Mouse (Mus musculus) kidney, embryonic 16.5 days (tissue): ENCODE measurements around the gene S100a5. TPM values are rescaled to one million over a fixed set of nuclear protein-coding genes. Genes with fewer than 3 reads are reported as not detected.

ENCODE experiments used
- ATAC-seq: fragments of 200-750 bp; cut with Nextera tagmentation; 2 replicates; pipeline ENCODE4 v1.8.0; 2017; ENCODE audit warnings: moderate TSS enrichment; ENCODE audit not compliant: low FRiP score, low TSS enrichment
- H3K27ac ChIP-seq: fragments of 300-500 bp; sonication (generic); 2 replicates; pipeline ENCODE4 v1.5.1; 2014; ENCODE audit warnings: low read length
- H3K27me3 ChIP-seq: fragments of 300-500 bp; sonication (generic); 2 replicates; pipeline ENCODE4 v1.6.1; 2014; ENCODE audit warnings: low read length, control low read depth, mixed read lengths; ENCODE audit not compliant: insufficient read depth
- H3K36me3 ChIP-seq: fragments of 300-500 bp; sonication (generic); 2 replicates; pipeline ENCODE4 v1.6.1; 2014; ENCODE audit warnings: low read length, control low read depth, mixed read lengths; ENCODE audit not compliant: insufficient read depth
- H3K4me1 ChIP-seq: fragments of 300-500 bp; sonication (generic); 2 replicates; pipeline ENCODE4 v1.6.1; 2014; ENCODE audit warnings: low read length, control low read depth, mixed read lengths; ENCODE audit not compliant: insufficient read depth
- H3K4me2 ChIP-seq: fragments of 300-500 bp; sonication (generic); replicated peaks from 2 replicates; pipeline ENCODE4 v1.6.1; 2014; ENCODE audit warnings: low read depth, low read length
- H3K4me3 ChIP-seq: fragments of 300-500 bp; sonication (generic); 2 replicates; pipeline ENCODE4 v1.5.1; 2014; ENCODE audit warnings: mild to moderate bottlenecking, low read length
- H3K9ac ChIP-seq: fragments of 300-500 bp; sonication (generic); replicated peaks from 2 replicates; pipeline ENCODE4 v1.6.1; 2014; ENCODE audit warnings: low read length
- H3K9me3 ChIP-seq: fragments of 300-500 bp; sonication (generic); 2 replicates; pipeline ENCODE4 v1.6.1; 2016; ENCODE audit warnings: low read length, control low read depth
- WGBS: fragments of 180-500 bp; shearing (Covaris S2); extraction: QIAGEN DNeasy Blood & Tissue Kit; methylation state at CpG from one replicate; pipeline ENCODE4 v1.1.7; 2014; 5-methylcytosine and 5-hydroxymethylcytosine counted together
- polyA plus RNA-seq: library from polyadenylated mRNA; unstranded; fragments of >200 nt; fragmentation: Nextera tagmentation; extraction: Ambion mirVana; gene quantifications from 2 replicates; pipeline ENCODE4 v1.2.1, GENCODE M21; 2015

The S100a5 gene
- polyA plus RNA-seq, 1 experiment from 2014 or later, result 0.45 TPM

DNA sequence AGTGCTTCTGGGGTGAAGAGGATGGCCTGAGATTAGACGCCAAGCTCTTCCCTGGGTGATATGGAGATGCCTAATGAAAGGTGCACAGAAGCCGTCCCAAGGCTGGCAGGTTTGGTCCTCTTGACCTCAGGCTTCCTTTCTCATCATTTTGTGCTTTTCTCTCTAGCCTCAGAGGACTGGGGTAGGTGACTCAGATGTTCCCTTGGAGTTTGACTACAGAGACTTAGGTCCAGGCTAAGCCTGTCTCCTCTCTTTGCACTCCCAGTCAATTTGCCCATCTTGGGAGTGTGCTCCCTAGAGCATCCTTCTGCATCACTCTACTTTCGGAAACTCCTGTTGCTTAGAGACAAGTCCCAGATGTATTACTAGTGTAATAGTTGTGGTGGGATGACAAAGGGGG is 962 bp upstream of the S100a5 start:
- ATAC-seq, result no peak
- H3K9me3 ChIP-seq, result no peaks in the 10 kb centered on the region
- H3K27ac ChIP-seq, result no peak overlapping the region
- H3K4me1 ChIP-seq, result peaks cover 20% of the 10 kb centered on the region
- H3K9ac ChIP-seq, result no peak overlapping the region
- H3K27me3 ChIP-seq, result no peaks in the 10 kb centered on the region
- no peak overlapping the region for H3K4me3 ChIP-seq
- no peaks in the 10 kb centered on the region for H3K36me3 ChIP-seq
- WGBS, result 83% methylated on average over 3 of the region's 3 CpGs
- H3K4me2 ChIP-seq, result no peak overlapping the region

GRCm38 (mm10) chr3:90609102-90609501 is 779 bp downstream of the S100a5 start:
- Histone ChIP-seq H3K27me3 (no peaks in the 10 kb centered on the region), H3K9ac (no peak overlapping the region), H3K4me3 (no peak overlapping the region), H3K9me3 (no peaks in the 10 kb centered on the region), H3K27ac (no peak overlapping the region), H3K4me2 (no peak overlapping the region), H3K4me1 (peaks cover 27% of the 10 kb centered on the region), H3K36me3 (no peaks in the 10 kb centered on the region)
- no peak for ATAC-seq

GRCm38 (mm10) chr3:90611494-90611893 is 3.2 kb downstream of the S100a5 start:
- no peaks in the 10 kb centered on the region for H3K27me3 ChIP-seq
- no peak overlapping the region for H3K4me2 ChIP-seq
- no peak overlapping the region for H3K4me3 ChIP-seq
- no peaks in the 10 kb centered on the region for H3K36me3 ChIP-seq
- 83% methylated on average over 3 of the region's 3 CpGs for WGBS
- H3K4me1 ChIP-seq, result peaks cover 13% of the 10 kb centered on the region
- no peak overlapping the region for H3K27ac ChIP-seq
- H3K9me3 ChIP-seq, result no peaks in the 10 kb centered on the region
- no peak for ATAC-seq
- H3K9ac ChIP-seq, result no peak overlapping the region

DNA sequence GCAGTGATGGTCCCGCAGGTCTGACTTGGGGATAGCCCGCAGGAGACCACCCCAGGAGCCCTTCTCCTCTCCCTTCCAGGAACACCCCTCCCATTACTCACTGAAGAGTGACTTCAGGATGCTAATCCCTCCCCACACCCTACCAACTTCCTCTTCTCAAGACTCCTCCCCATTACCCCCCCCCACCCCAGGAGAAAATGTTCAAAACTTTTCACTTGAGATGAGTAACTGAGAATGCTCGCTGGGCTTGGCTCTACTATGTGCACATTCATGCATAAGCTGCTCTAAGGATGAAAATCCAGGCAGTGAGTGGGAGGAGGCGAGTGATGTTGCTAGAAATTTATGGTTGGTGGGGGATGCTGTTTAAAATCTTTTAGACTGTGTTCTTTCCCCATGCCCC is 3.7 kb downstream of the S100a5 start:
- WGBS, result 53% methylated on average over 4 of the region's 4 CpGs
- ATAC-seq, result no peak

DNA sequence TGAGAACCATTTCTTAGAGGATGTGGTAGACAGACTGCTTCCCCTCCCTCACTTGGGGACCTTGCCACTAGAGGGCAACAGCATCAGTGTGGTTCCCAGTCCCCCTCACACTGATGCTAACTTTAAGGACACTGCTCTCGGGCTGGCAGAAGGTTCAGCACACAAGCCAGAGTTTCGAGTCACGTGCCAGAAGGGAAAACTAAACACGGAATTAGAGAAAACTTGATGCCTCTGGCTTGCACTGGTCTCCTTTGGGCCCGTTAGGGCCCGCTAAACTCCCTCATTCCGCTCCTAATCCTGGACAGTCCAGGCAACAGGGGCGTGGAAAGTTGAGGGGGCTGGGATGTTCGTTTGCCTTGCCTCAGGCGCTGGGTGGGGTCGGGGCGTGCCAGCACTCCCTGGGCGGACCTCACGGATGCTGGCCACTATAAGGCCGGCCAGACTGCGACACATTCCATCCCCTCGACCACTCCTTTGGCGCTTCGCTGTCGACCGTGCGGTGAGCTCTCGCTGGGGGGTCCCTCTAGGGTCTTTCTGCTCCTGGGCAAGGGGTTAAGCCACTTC is 4.5 kb downstream of the S100a5 start, which contains the start of gene S100a6:
Gene S100a6, plus strand, starts transcription at position 155 of the 564 bp plus-strand sequence.
- no peak within 1 kb of the TSS for H3K27ac ChIP-seq
- WGBS, result 0% methylated on average over 23 of the region's 23 CpGs
- peak within 1 kb of the TSS; percentile 48 for H3K4me3 ChIP-seq
- H3K36me3 ChIP-seq, result no peaks in the 10 kb centered on the region
- peak; percentile 80 for ATAC-seq
- no peaks in the 10 kb centered on the region for H3K27me3 ChIP-seq
- H3K4me2 ChIP-seq, result peak within 1 kb of the TSS; percentile 69
- peak within 1 kb of the TSS; percentile 64 for H3K9ac ChIP-seq
- H3K4me1 ChIP-seq, result peaks cover 13% of the 10 kb centered on the region
- H3K9me3 ChIP-seq, result peaks cover 6% of the 10 kb centered on the region; the same call in 1 of the 2 replicates

More for the DNA sequence above, 3.7 kb downstream of the S100a5 start:
- H3K4me2 ChIP-seq, result no peak overlapping the region
- no peaks in the 10 kb centered on the region for H3K27me3 ChIP-seq
- H3K36me3 ChIP-seq, result no peaks in the 10 kb centered on the region
- H3K4me3 ChIP-seq, result no peak overlapping the region
- H3K27ac ChIP-seq, result no peak overlapping the region
- peaks cover 13% of the 10 kb centered on the region for H3K4me1 ChIP-seq
- H3K9ac ChIP-seq, result no peak overlapping the region
- H3K9me3 ChIP-seq, result no peaks in the 10 kb centered on the region

DNA sequence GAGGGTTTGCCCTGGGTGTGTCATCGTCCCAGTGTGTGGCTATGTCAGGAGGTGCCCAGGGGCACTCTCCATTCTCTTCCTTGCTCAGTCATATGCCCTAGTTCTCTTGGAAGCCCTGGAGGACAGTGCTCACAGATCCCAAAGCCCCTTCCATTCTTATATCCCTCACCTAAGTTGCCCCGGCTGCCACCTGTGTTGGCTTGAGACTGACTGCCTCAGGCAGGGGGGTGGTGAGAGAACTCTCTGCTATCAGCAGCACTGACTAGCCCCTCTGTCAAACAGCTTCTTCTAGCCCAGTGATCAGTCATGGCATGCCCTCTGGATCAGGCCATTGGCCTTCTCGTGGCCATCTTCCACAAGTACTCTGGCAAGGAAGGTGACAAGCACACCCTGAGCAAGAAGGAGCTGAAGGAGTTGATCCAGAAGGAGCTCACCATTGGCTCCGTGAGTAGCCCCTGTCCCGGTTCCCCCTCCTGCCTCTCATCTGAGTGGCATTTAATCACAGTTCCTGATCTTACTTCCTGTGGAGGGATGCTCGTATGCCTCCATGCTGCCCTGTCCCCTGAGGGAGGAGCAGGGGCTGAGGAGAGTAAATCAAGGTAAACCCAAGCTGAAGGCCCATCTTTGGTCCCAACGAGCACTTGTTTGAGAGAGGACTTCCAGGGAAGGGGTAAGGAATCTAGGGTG is 5.3 kb downstream of the S100a5 start:
- Histone ChIP-seq H3K4me2 (peak overlapping the region; percentile 69), H3K4me3 (peak overlapping the region; percentile 48), H3K9ac (peak overlapping the region; percentile 64; the same call in 1 of the 2 replicates), H3K27me3 (no peaks in the 10 kb centered on the region), H3K27ac (no peak overlapping the region), H3K9me3 (peaks cover 6% of the 10 kb centered on the region; the same call in 1 of the 2 replicates), H3K36me3 (no peaks in the 10 kb centered on the region), H3K4me1 (peaks cover 13% of the 10 kb centered on the region)
- 52% methylated on average over 7 of the region's 7 CpGs for WGBS
- peak; percentile 5; the same call in 1 of the 2 replicates for ATAC-seq

GRCm38 (mm10) chr3:90614148-90614530 is 5.8 kb downstream of the S100a5 start:
- H3K9ac ChIP-seq, result no peak overlapping the region
- peak overlapping the region; percentile 69 for H3K4me2 ChIP-seq
- ATAC-seq, result no peak
- H3K4me3 ChIP-seq, result no peak overlapping the region
- 69% methylated on average over 6 of the region's 6 CpGs for WGBS
- no peak overlapping the region for H3K27ac ChIP-seq
- H3K27me3 ChIP-seq, result no peaks in the 10 kb centered on the region
- no peaks in the 10 kb centered on the region for H3K36me3 ChIP-seq
- H3K9me3 ChIP-seq, result peaks cover 6% of the 10 kb centered on the region; the same call in 1 of the 2 replicates
- H3K4me1 ChIP-seq, result peaks cover 13% of the 10 kb centered on the region

GRCm38 (mm10) chr3:90614611-90615251 is 6.4 kb downstream of the S100a5 start:
- peaks cover 13% of the 10 kb centered on the region for H3K4me1 ChIP-seq
- no peaks in the 10 kb centered on the region for H3K36me3 ChIP-seq
- peak; percentile 18; the same call in 1 of the 2 replicates for ATAC-seq
- H3K9me3 ChIP-seq, result peaks cover 6% of the 10 kb centered on the region; the same call in 1 of the 2 replicates
- 68% methylated on average over 11 of the region's 11 CpGs for WGBS
- H3K4me3 ChIP-seq, result no peak overlapping the region
- H3K4me2 ChIP-seq, result peak overlapping the region; percentile 28; the same call in 1 of the 2 replicates
- H3K27ac ChIP-seq, result no peak overlapping the region
- H3K27me3 ChIP-seq, result no peaks in the 10 kb centered on the region
- H3K9ac ChIP-seq, result no peak overlapping the region

GRCm38 (mm10) chr3:90615415-90615814 is 7.1 kb downstream of the S100a5 start:
- Histone ChIP-seq H3K36me3 (no peaks in the 10 kb centered on the region), H3K27me3 (no peaks in the 10 kb centered on the region), H3K4me1 (peaks cover 13% of the 10 kb centered on the region), H3K9ac (no peak overlapping the region), H3K27ac (no peak overlapping the region), H3K4me3 (no peak overlapping the region), H3K9me3 (peaks cover 6% of the 10 kb centered on the region; the same call in 1 of the 2 replicates), H3K4me2 (peak overlapping the region; percentile 28; the same call in 1 of the 2 replicates)
- 5% methylated on average over 7 of the region's 7 CpGs for WGBS
- ATAC-seq, result peak; percentile 73
